Mouse (Mus musculus) telencephalon, adult 2 months (tissue): ENCODE results near the gene Ifnar2.

ENCODE experiments used
- DNase-seq: peaks from one replicate; pipeline ENCODE4 v3.0.0-alpha.2; 2011; ENCODE audit warnings: low read depth, low spot score

Ifnar2 gene

GRCm38 (mm10) chr16:91372577-91373472, at the start of gene Ifnar2:
Gene Ifnar2, plus strand, starts transcription at chr16:91372783.
- DNase-seq, result peak; percentile 55

GRCm38 (mm10) chr16:91327605-91328004, 45.0 kb upstream of the Ifnar2 start:
- no peak for DNase-seq

- no peak for DNase-seq
Observed at GRCm38 (mm10) chr16:91328922-91329321, 43.7 kb upstream of the Ifnar2 start.

- DNase-seq, result no peak
Observed at GRCm38 (mm10) chr16:91330496-91330895, 42.1 kb upstream of the Ifnar2 start.

- DNase-seq, result no peak
Observed at GRCm38 (mm10) chr16:91331153-91331552, 41.4 kb upstream of the Ifnar2 start.

- DNase-seq, result no peak
Observed at GRCm38 (mm10) chr16:91332880-91333279, 39.7 kb upstream of the Ifnar2 start.

GRCm38 (mm10) chr16:91334190-91334893, 38.2 kb upstream of the Ifnar2 start:
- DNase-seq, result no peak

- DNase-seq, result no peak
Observed at GRCm38 (mm10) chr16:91336753-91337152, 35.8 kb upstream of the Ifnar2 start.

GRCm38 (mm10) chr16:91337480-91337879, 35.1 kb upstream of the Ifnar2 start:
- DNase-seq, result no peak

- no peak for DNase-seq
Observed at GRCm38 (mm10) chr16:91346491-91346890, 26.1 kb upstream of the Ifnar2 start.

GRCm38 (mm10) chr16:91347491-91348263, 24.9 kb upstream of the Ifnar2 start:
- DNase-seq, result no peak

GRCm38 (mm10) chr16:91348264-91348565, 24.4 kb upstream of the Ifnar2 start:
- no peak for DNase-seq

- DNase-seq, result no peak
Observed at GRCm38 (mm10) chr16:91348588-91349330, 23.8 kb upstream of the Ifnar2 start.

- peak; percentile 66 for DNase-seq
Observed at GRCm38 (mm10) chr16:91352084-91352562, 20.5 kb upstream of the Ifnar2 start.

GRCm38 (mm10) chr16:91352749-91353148, 19.8 kb upstream of the Ifnar2 start:
- DNase-seq, result no peak

- DNase-seq, result no peak
Observed at GRCm38 (mm10) chr16:91353177-91353576, 19.4 kb upstream of the Ifnar2 start.

- no peak for DNase-seq
Observed at GRCm38 (mm10) chr16:91353638-91354037, 18.9 kb upstream of the Ifnar2 start.

GRCm38 (mm10) chr16:91354599-91354998, 18.0 kb upstream of the Ifnar2 start:
- DNase-seq, result no peak

- DNase-seq, result no peak
Observed at GRCm38 (mm10) chr16:91355160-91355559, 17.4 kb upstream of the Ifnar2 start.

- DNase-seq, result no peak
Observed at GRCm38 (mm10) chr16:91356760-91357525, 15.6 kb upstream of the Ifnar2 start.

GRCm38 (mm10) chr16:91357526-91357900, 15.1 kb upstream of the Ifnar2 start:
- no peak for DNase-seq
